Mouse (Mus musculus): ENCODE results near the gene Snd1. TPM values are rescaled to one million over a fixed set of nuclear protein-coding genes. Genes with fewer than 3 reads are reported as not detected.

Gene Snd1
- total and polyA plus RNA-seq, 3 experiments, result 83.7 to 377 (median 210) TPM

- dilution Hi-C loops (cut with MboI; ENCODE audit: extremely low pct_ligation_motif_present, extremely low pct_unique_long_range_greater_than_20kb, low sequenced_read_pairs) (no loop called here), in situ Hi-C loops (cut with MboI; ENCODE audit: low pct_ligation_motif_present, low pct_unique_long_range_greater_than_20kb, low sequenced_read_pairs) (no loop called here)
- Histone ChIP-seq H3K4me2 (ENCODE audit: insufficient read depth, low read depth, poor library complexity, severe bottlenecking) (no peak overlapping the region), H3K9ac (ENCODE audit: insufficient read depth, low read depth) (no peak overlapping the region), H3K4me1 (ENCODE audit: control insufficient read depth in 1 of 2, insufficient read depth in 2 of 2) (no peaks in the 10 kb centered on the region), H3K79me2 (replicated peaks; ENCODE audit: control insufficient read depth, extremely low read depth, insufficient read depth, poor library complexity, severe bottlenecking) (no peaks in the 10 kb centered on the region), H3K27me3 (replicated peaks) (peaks cover 25% of the 10 kb centered on the region), H3K36me3 (replicated peaks in 1 of 2; ENCODE audit: control insufficient read depth in 1 of 2, insufficient read depth in 1 of 2, low read length in 1 of 2) (no peaks in the 10 kb centered on the region), H3K4me3 (replicated peaks in 1 of 3; ENCODE audit: low read depth in 2 of 3, low read length in 2 of 3, poor library complexity in 1 of 3) (no peak overlapping the region), H3K27ac (ENCODE audit: insufficient read depth, low read depth) (no peak overlapping the region), H3K9me3 (replicated peaks; ENCODE audit: low read length) (peaks cover 8% of the 10 kb centered on the region)
- TF ChIP-seq UBTF (IDR thresholded peaks at IDR 0.05; ENCODE audit: low read depth, low read length) (no peak), NRF1 (IDR thresholded peaks at IDR 0.05; ENCODE audit: low read depth, low read length) (no peak), HCFC1 (IDR thresholded peaks at IDR 0.05; ENCODE audit: low read depth, low read length) (no peak), EP300 (IDR thresholded peaks at IDR 0.05; ENCODE audit: low read length) (no peak), RCOR1 (conservative IDR thresholded peaks at IDR 0.05; ENCODE audit: low read depth, low read length) (no peak), ELF1 (IDR thresholded peaks at IDR 0.05; ENCODE audit: low read depth, low read length) (no peak), CHD2 (IDR thresholded peaks at IDR 0.05; ENCODE audit: low read length) (no peak), PAX5 (IDR thresholded peaks at IDR 0.05; ENCODE audit: low read length) (no peak), MAZ (IDR thresholded peaks at IDR 0.05; ENCODE audit: low read depth, low read length) (no peak), POLR2AphosphoS2 (IDR thresholded peaks at IDR 0.05; ENCODE audit: low read depth, low read length) (no peak), ZKSCAN1 (IDR thresholded peaks at IDR 0.05; ENCODE audit: borderline replicate concordance, low read depth, low read length) (no peak), IRF4 (IDR thresholded peaks at IDR 0.05; ENCODE audit: low read depth, low read length) (no peak), USF1 (IDR thresholded peaks at IDR 0.05; ENCODE audit: low read depth, low read length) (no peak), E2F4 (IDR thresholded peaks at IDR 0.05; ENCODE audit: insufficient replicate concordance, low read depth, low read length) (no peak), CHD1 (IDR thresholded peaks at IDR 0.05; ENCODE audit: low read depth, low read length) (no peak), KAT2A (IDR thresholded peaks at IDR 0.05; ENCODE audit: insufficient replicate concordance, low read length) (no peak), MAX (IDR thresholded peaks at IDR 0.05; ENCODE audit: low read length) (no peak), RAD21 (IDR thresholded peaks at IDR 0.05; ENCODE audit: low read depth, low read length) (no peak), ETS1 (conservative IDR thresholded peaks at IDR 0.05; ENCODE audit: low read depth, low read length) (no peak)
- no peak for DNase-seq (ENCODE audit: extremely low read depth)
Measured at GRCm38 (mm10) chr6:28975106-28975505, 500.2 kb downstream of the Snd1 start.

- no peaks in the 10 kb centered on the region for H3K79me2 ChIP-seq (replicated peaks; ENCODE audit: control insufficient read depth, extremely low read depth, insufficient read depth, poor library complexity, severe bottlenecking)
- H3K27me3 ChIP-seq (replicated peaks), result peaks cover 22% of the 10 kb centered on the region
- H3K9ac ChIP-seq (ENCODE audit: insufficient read depth, low read depth), result no peak overlapping the region
- in situ Hi-C loops (cut with MboI; ENCODE audit: low pct_ligation_motif_present, low pct_unique_long_range_greater_than_20kb, low sequenced_read_pairs), result no loop called here
- no peaks in the 10 kb centered on the region for H3K36me3 ChIP-seq (replicated peaks in 1 of 2; ENCODE audit: control insufficient read depth in 1 of 2, insufficient read depth in 1 of 2, low read length in 1 of 2)
- no peak overlapping the region for H3K4me2 ChIP-seq (ENCODE audit: insufficient read depth, low read depth, poor library complexity, severe bottlenecking)
- H3K27ac ChIP-seq (ENCODE audit: insufficient read depth, low read depth), result no peak overlapping the region
- dilution Hi-C loops (cut with MboI; ENCODE audit: extremely low pct_ligation_motif_present, extremely low pct_unique_long_range_greater_than_20kb, low sequenced_read_pairs), result no loop called here
- no peaks in the 10 kb centered on the region for H3K4me1 ChIP-seq (ENCODE audit: control insufficient read depth in 1 of 2, insufficient read depth in 2 of 2)
- H3K4me3 ChIP-seq (replicated peaks in 1 of 3; ENCODE audit: low read depth in 2 of 3, low read length in 2 of 3, poor library complexity in 1 of 3), result no peak overlapping the region
- TF ChIP-seq PAX5 (IDR thresholded peaks at IDR 0.05; ENCODE audit: low read length) (no peak), MAFK (IDR thresholded peaks at IDR 0.05; ENCODE audit: insufficient replicate concordance, low read length) (no peak), ZKSCAN1 (IDR thresholded peaks at IDR 0.05; ENCODE audit: borderline replicate concordance, low read depth, low read length) (no peak), MAX (IDR thresholded peaks at IDR 0.05; ENCODE audit: low read length) (no peak), BHLHE40 (IDR thresholded peaks at IDR 0.05; ENCODE audit: low read depth, low read length) (no peak), RCOR1 (conservative IDR thresholded peaks at IDR 0.05; ENCODE audit: low read depth, low read length) (no peak), ELF1 (IDR thresholded peaks at IDR 0.05; ENCODE audit: low read depth, low read length) (no peak), NRF1 (IDR thresholded peaks at IDR 0.05; ENCODE audit: low read depth, low read length) (no peak), POLR2A (IDR thresholded peaks at IDR 0.05; ENCODE audit: low read depth, low read length) (no peak), ETS1 (conservative IDR thresholded peaks at IDR 0.05; ENCODE audit: low read depth, low read length) (no peak), KAT2A (IDR thresholded peaks at IDR 0.05; ENCODE audit: insufficient replicate concordance, low read length) (no peak), MEF2A (IDR thresholded peaks at IDR 0.05; ENCODE audit: borderline replicate concordance, low read depth, low read length) (no peak), USF2 (conservative IDR thresholded peaks at IDR 0.05; ENCODE audit: low read depth, low read length) (no peak), E2F4 (IDR thresholded peaks at IDR 0.05; ENCODE audit: insufficient replicate concordance, low read depth, low read length) (no peak), SMC3 (IDR thresholded peaks at IDR 0.05; ENCODE audit: low read depth, low read length) (no peak)
- H3K9me3 ChIP-seq (replicated peaks; ENCODE audit: low read length), result peaks cover 9% of the 10 kb centered on the region
- DNase-seq (ENCODE audit: extremely low read depth), result no peak
Measured at GRCm38 (mm10) chr6:28978031-28978430, 503.1 kb downstream of the Snd1 start.
